ENCODE assay signal across 17 mouse cellular contexts in genomic region chr13:63402823-63403222, GRCm38 (mm10).
DNase-seq lines count a peak whose midpoint lies in the region.
"Had no signal": no experiment of that assay in that cellular context is flagged by ENCODE, and none has a peak within 500 bp of the region (broad histone marks: within the 10 kb centered on the region; RNA-seq: fewer than 3 reads in every experiment).

No protein-coding gene starts in this region.

- intact Hi-C loops in heart, postnatal 14 days (cut with DNase I) = no loop called here
- intact Hi-C loops in gastrocnemius, postnatal 36 days (cut with DNase I) = no loop called here

- no peaks in the 10 kb centered on the region for H3K4me1 ChIP-seq in heart, embryonic 10.5 days
- H3K4me1 ChIP-seq: midbrain, embryonic 15.5 days; stomach, embryonic 15.5 days had no signal

- H3K27ac ChIP-seq in heart, embryonic 10.5 days = no peak overlapping the region; the same call in 1 of the 2 replicates
- H3K27ac ChIP-seq: midbrain, embryonic 15.5 days; stomach, embryonic 15.5 days had no signal

- H3K36me3 ChIP-seq in heart, embryonic 10.5 days = no peaks in the 10 kb centered on the region
- H3K36me3 ChIP-seq: midbrain, embryonic 15.5 days; stomach, embryonic 15.5 days had no signal

- DNase-seq in heart, adult 18-20 months = peak; percentile 44 to 63
- no peak for DNase-seq in heart, embryonic 10.5 days (ENCODE audit: low spot score)
- peak; percentile 86 for DNase-seq in brain, adult 2 months (ENCODE audit: low read depth, low spot score)
- DNase-seq in cerebellum, adult 9-10 months = peak; percentile 67
- DNase-seq in heart, postnatal 14 days = peak; percentile 35 to 44
- no peak for DNase-seq in gastrocnemius, postnatal 36 days
- DNase-seq in frontal cortex, adult 2 months (ENCODE audit: extremely low spot score in 1 of 2, low spot score in 1 of 2) = no peak
- DNase-seq: adrenal gland, adult 2 months; layer of hippocampus, postnatal 36 days; liver; lung, adult 18-20 months; right cerebral cortex, adult 18-20 months; thymus, postnatal 14 days had no signal

- 59% methylated on average over 2 of the region's 2 CpGs for WGBS in heart, embryonic 10.5 days

- H3K27me3 ChIP-seq in heart, embryonic 10.5 days (ENCODE audit: insufficient read depth, poor library complexity, severe bottlenecking) = no peaks in the 10 kb centered on the region
- H3K27me3 ChIP-seq: CH12.LX; midbrain, embryonic 15.5 days; stomach, embryonic 15.5 days had no signal

- no peaks in the 10 kb centered on the region for H3K9me3 ChIP-seq in heart, embryonic 10.5 days
- H3K9me3 ChIP-seq: midbrain, embryonic 15.5 days; stomach, embryonic 15.5 days had no signal

- no peak overlapping the region for H3K4me3 ChIP-seq in heart, embryonic 10.5 days
- H3K4me3 ChIP-seq: erythroblast, embryonic 14.5 days; midbrain, embryonic 15.5 days; stomach, embryonic 15.5 days had no signal

Comparison
In these comparisons a context has a peak if more than half of its experiments do, and no peak if none do; other contexts are left out.
1. DNase-seq: peak in heart, adult 18-20 months (2 of 2), brain, adult 2 months (single experiment), cerebellum, adult 9-10 months (single experiment) and heart, postnatal 14 days (2 of 2); none in heart, embryonic 10.5 days (single experiment), gastrocnemius, postnatal 36 days (0 of 2) and frontal cortex, adult 2 months (0 of 2).